Mouse (Mus musculus) cortical plate, adult 2 months (tissue): ENCODE data around the gene Frrs1l.

ENCODE experiments used
- CTCF ChIP-seq: fragments of 200-500 bp; IDR thresholded peaks from 2 replicates; pipeline ENCODE4 v1.5.1; 2011; ENCODE audit warnings: mild to moderate bottlenecking, control low read depth, low read length; ENCODE audit not compliant: insufficient read depth; ENCODE audit errors: extremely low read depth
- POLR2A ChIP-seq: fragments of 200-500 bp; IDR thresholded peaks from 2 replicates; pipeline ENCODE4 v1.6.1; 2011; ENCODE audit warnings: mild to moderate bottlenecking, low read length, control low read depth; ENCODE audit not compliant: insufficient read depth; ENCODE audit errors: extremely low read depth

DNA sequence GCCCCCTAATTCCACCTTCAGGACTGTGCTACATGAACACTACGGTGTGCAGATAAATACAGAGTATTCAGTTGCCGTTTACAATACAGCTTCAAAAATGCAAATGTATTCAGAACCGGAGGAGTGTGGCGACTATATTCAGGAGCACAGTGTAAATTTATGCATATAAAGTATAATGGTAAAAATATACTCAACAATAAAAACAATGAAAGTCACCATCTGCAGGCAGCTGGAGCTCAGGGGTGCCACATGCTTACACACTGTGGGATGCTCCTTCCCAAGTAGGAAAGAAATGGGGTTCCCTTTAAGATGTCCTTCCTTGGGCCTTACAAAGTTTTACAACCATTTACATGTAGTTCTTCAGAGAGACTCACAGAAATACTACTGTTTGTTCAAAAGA lies 48.7 kb downstream of the Frrs1l start:
- TF ChIP-seq POLR2A (no peak), CTCF (no peak)
